Mouse (Mus musculus): ENCODE results near the gene Bcl3.
A peak's percentile ranks its signal among the peaks of the same experiment; 100 is the strongest.

Gene Bcl3

DNA sequence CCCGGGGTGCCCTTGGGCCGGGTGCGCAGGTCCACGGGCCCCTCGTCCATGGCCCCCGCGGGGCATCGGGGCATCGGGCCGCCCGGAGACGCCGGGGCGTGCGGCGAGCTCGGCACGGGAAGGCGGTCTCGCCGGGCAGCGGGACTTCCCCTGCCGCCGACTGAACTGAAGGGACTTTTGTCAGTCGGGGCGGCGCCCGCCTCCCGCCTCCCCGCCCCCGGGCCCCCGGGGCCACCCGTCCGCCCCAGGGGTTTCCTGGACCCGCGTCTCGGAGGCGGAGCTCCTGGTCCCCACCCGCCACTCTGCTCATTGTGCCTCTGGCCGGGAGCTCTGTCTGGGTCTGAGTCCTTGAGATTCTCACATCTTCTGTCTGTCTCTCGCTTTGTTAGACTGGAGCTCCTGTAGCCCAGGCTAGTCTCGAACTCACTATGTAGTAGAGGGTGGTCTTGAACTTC is at the start of gene Bcl3:
Gene Bcl3 (minus strand): TSS at position 167 of the 455 bp plus-strand sequence.
- peak in 1 of 2 experiments; percentile 69 for DNase-seq (ENCODE audit: low read depth in 1 of 2, low spot score in 2 of 2)

GRCm38 (mm10) chr7:19871943-19872601 is 49.5 kb upstream of the Bcl3 start:
- no peak for DNase-seq (ENCODE audit: low read depth in 1 of 2, low spot score in 2 of 2)

DNA sequence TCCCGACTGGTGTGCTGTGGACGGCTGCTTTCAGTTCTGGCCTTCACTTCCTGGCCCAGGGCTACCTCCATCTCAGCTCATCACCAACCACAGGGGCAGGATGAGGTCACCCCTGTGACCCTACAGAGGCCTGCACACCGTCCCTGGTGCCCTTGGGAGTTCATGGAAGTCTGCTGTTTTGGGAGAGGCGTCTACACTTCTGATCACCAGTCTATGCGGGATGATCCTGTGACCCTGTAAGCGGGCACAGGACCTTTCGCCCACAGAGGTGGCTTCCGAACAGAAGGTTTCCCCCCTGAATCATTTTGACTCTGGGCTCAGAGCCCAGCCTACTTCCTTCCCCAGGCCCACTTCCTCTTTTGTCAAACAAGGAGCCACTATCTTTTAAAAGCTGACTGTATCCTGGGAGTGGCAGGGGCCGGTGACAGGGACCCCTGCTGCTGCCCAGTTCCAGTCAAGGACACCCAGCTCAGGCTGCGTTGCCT is 48.6 kb upstream of the Bcl3 start:
- peak; percentile 45 to 65 for DNase-seq (ENCODE audit: low read depth in 1 of 2, low spot score in 2 of 2)

DNA sequence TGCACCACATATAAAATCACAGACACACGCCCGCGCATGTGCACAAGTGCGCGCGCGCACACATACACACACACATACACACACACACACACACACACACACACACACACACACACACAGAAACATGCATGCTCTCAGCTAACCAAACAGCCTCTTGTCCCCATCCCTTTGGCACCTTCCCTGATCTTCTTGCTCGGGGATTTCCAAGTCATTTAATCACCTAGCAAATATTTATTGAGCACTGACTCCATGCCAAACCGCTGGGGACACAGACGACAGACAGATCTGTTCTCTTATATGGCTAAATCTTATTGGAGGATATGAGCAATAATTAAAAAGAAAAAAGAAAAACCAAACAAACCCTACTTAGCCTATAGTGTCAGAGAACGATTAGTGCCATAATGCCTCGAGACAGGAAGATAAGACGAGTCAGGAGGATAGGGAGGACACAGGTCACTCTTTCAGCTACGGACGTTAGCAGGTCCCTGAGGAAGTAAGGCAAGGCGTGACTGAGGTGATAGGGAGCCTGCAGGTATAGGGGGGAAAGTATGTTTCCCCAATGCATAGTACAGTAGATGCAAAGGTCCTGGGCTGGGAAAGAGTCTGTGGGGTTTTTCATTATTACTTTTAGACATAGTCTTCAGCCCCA is 45.3 kb upstream of the Bcl3 start:
- DNase-seq (ENCODE audit: low read depth in 1 of 2, low spot score in 2 of 2), result no peak

- no peak for DNase-seq (ENCODE audit: low read depth in 1 of 2, low spot score in 2 of 2)
Measured at GRCm38 (mm10) chr7:19866490-19866889, 43.9 kb upstream of the Bcl3 start.

- no peak for DNase-seq (ENCODE audit: low read depth in 1 of 2, low spot score in 2 of 2)
Measured at GRCm38 (mm10) chr7:19865246-19866036, 42.9 kb upstream of the Bcl3 start.

- no peak for DNase-seq (ENCODE audit: low read depth in 1 of 2, low spot score in 2 of 2)
Measured at GRCm38 (mm10) chr7:19864241-19864640, 41.7 kb upstream of the Bcl3 start.

- no peak for DNase-seq (ENCODE audit: low read depth in 1 of 2, low spot score in 2 of 2)
Measured at GRCm38 (mm10) chr7:19861199-19861598, 38.6 kb upstream of the Bcl3 start, which contains the start of gene Ceacam16. Gene Ceacam16, minus strand, starts transcription at chr7:19861299.

GRCm38 (mm10) chr7:19859740-19860139 is 37.2 kb upstream of the Bcl3 start:
- no peak for DNase-seq (ENCODE audit: low read depth in 1 of 2, low spot score in 2 of 2)

- DNase-seq (ENCODE audit: low read depth in 1 of 2, low spot score in 2 of 2), result no peak
Measured at GRCm38 (mm10) chr7:19856283-19856682, 33.7 kb upstream of the Bcl3 start.

- DNase-seq (ENCODE audit: low read depth in 1 of 2, low spot score in 2 of 2), result no peak
Measured at GRCm38 (mm10) chr7:19855663-19856062, 33.1 kb upstream of the Bcl3 start.

DNA sequence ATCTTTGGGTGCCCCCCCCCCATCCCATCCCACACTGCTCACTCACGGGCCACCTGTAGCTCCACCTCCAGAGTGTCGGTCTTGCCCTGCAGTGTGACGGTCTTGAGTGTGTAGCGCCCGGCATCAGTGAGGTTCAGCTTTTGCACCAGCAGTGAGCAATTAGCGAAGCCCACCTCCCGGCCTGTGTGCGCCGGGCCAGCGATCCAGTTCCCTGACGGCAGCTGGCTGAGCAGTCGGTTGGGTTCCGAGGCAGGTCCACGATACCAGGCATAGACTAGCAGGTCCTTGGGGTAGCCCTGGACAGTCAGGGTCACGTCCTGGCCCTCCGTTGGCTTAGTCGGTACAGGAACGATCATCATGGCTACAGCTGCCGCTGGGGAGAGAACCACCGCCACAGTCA is 31.0 kb upstream of the Bcl3 start:
- no peak for DNase-seq (ENCODE audit: low read depth in 1 of 2, low spot score in 2 of 2)

DNA sequence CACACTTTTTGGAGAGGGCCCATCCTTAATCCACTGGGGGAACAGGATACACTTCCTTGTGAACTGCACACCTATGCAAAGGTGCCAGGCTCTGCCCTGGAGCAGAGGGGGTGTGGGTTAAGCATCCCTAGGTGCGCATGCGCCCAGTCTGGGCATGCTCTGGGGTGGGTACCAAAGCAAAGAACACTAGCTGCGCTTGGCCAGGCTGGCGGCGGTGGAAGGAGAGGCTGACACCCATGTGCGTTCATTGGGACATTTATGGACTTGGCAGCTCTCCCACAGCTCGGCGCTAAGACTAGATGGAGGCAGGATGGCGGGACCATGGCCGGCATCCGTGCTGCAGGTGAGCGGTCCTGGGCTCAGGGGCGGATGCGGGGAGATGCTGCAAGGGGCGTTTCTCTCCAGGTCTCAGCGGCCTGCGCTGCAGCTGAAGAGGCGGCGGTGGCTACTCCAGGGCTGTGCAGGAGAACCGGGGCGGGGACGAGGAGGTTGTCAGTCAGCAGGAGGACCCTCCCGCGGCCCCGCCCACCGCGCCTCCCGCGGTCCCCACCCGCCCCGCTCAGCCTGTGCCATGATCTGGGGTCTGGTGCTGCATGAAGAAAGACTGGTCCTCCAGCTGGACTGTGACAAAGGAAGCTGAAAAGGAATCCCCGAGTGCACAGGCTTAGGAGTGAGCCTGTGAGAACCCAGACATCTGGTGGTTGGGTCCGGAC is 29.4 kb upstream of the Bcl3 start, which contains the start of gene Gm19345:
Gene Gm19345 (plus strand): TSS at position 146 of the 713 bp plus-strand sequence.
- DNase-seq (ENCODE audit: low read depth in 1 of 2, low spot score in 2 of 2), result no peak

DNA sequence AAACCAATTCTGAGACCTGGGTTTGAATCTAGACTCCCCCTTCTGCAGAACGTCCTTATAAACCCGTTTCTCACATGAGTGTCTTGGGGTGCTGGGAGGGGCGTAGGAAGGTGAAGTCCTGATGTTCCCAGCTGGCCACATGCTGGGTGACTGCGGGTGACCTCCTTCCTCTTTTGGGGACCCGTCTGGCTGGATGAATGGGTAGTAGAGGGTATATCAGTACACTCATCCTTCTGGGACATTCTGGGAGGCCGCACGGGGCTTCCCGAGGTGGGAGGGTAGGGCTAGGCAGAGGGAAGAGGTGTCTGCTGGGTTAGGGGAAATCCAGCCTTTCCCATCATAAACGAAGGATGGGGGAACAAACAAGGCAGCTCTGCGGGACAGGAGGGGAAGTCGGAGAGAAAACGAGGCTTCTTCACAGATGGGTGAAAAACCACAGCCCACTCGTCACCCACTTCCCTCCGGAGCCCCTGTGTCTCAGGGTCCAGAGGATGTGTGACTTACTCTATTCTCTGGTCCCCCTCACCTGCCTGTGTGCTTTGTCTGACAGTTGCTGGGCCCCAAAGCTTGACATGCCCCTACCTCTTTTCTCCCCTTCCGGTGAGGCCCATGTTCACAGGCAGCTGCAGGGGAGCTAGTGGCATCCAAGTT is 22.1 kb upstream of the Bcl3 start:
- peak; percentile 49 to 77 for DNase-seq (ENCODE audit: low read depth in 1 of 2, low spot score in 2 of 2)

DNA sequence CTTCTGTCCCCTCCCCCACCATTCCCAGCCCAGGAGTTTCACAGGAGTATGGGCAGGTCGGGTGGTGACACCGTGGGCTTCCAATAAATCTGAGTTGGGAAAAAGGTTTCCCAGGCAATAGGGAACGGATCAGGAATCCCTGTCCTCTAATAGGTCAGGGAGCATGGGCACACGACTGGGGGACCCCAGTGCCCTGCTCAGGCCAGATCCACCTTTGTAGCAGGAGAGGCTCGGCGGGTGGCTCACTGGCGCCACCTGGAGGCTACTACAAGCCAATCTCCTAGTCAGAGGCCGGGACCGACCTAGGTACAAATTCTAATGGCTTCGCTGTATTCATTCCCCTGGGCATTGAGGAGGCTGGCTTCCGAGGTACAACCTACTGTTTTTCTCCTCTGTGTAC is 21.0 kb upstream of the Bcl3 start:
- DNase-seq (ENCODE audit: low read depth in 1 of 2, low spot score in 2 of 2), result peak; percentile 27 to 59

DNA sequence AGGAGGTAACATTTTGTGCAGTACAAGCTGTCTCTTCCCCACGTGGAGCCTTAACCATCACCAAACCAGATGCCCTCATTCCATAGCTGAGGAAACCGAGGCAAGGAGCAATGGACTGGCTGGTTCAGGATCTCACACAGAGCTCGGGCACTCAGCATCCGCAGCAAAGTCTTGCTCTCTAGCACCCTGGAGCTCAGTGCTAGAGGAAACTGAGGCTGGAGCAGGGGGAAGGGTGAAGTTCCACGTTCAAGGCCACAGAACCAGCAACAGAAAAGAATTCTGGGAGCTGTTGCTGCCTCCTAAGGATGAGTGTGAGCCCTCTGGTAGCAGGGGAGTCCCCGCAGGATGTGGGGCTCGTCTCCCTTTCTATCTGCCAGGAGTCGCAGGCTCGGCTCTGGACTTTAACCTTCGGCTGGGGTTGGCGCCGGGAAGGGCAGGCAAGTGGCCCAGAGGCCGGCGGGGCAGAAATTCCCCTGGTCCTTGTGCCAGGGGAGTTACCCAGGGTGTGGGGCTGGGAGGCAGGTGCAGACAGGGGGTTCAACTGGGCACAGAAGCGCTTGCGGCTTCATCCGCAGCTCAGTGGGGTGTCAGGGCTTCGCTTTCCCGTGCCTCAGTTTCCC is 20.4 kb upstream of the Bcl3 start:
- no peak for DNase-seq (ENCODE audit: low read depth in 1 of 2, low spot score in 2 of 2)

GRCm38 (mm10) chr7:19841686-19842413 is 19.3 kb upstream of the Bcl3 start:
- DNase-seq (ENCODE audit: low read depth in 1 of 2, low spot score in 2 of 2), result no peak

DNA sequence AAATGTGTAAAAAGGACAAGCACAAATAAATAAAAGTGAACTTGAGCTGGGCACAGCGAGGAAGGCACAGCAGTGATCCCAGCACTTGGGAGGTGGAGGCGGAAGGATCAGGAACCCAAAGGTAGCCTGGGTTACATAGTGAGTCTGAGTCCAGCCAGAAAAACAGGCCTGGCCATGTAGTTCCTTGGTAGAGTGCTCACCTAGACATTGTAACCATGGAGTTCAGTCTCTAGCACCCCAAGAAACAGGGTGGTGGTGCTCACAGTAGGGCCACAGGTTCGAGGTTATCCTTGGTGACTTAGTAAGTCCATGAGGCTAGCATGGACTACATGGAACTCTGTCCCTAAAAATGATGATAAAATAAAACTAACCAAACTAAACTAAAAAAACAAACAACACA is 18.4 kb upstream of the Bcl3 start:
- DNase-seq (ENCODE audit: low read depth in 1 of 2, low spot score in 2 of 2), result no peak

GRCm38 (mm10) chr7:19840371-19840770 is 17.8 kb upstream of the Bcl3 start:
- DNase-seq (ENCODE audit: low read depth in 1 of 2, low spot score in 2 of 2), result no peak
